Mouse (Mus musculus) cerebellum, adult 18-20 months (tissue): ENCODE measurements around the gene Plcb4.
A peak's percentile ranks its signal among the peaks of the same experiment; 100 is the strongest.

ENCODE experiments used
- DNase-seq, 2 experiments: peaks; one replicate each; pipeline ENCODE4 v3.0.0; 2021

Plcb4 gene

DNA sequence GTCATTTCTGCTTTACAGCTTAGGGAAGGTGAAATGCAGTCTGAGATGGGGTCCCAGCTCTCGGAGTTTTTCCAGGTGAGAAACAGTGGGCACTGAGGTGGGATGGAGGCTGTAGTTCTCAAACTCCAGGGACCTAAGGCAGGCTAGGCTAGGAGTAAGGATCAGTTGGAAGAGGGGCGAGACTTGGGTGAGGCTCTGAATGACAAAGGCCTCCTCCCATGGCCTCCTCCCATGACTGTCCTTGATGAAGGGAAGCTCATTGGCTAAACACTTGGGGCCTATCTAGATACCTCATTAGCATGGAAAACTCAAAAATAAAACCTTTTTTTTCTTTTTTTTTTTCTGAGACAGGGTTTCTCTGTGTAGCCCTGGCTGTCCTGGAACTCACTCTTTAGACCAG lies 198.0 kb downstream of the Plcb4 start:
- no peak for DNase-seq

DNA sequence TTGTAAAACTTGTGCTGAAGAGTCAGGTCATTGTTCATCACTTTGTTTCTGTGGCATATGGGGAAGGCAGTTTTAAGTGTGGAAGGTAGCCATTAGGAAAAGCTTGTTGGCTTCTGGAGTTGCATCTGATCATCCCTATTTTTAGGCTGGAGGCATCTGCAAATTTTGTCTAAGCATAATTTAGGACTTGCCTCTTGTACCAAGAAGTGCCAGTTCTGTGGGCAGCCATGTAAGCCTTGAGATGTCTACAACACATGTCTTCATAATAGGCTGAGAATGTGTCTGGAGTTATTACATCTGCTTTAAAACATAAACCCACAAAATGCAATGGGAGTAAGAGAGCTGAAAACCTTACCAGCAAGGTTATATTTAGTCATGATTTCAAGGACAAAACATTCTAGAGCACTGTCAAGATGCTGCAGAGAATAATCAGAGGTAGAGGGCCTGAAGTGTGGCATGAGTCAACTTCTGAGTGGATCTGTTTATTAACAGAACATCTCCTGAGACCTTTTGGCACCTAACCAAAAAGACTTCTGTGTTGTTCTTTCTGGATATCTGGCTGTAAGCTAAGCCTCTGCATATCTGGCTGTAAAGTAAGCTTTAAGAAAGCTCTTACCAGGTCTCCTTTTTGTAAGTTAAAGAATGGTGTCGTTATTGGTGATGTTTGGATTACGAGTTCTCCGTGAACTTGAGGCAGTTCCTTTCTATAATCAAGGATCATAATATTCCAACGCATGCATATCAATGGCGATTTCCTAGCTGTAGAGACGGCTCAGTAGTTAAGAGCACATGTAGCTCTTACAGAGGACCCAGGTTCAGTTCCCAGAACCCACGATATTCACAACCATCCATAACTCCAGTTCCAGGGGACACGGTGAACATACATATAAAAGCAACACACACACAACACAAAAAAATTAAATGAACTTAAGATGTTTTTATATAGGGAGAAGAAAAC lies 203.0 kb downstream of the Plcb4 start:
- DNase-seq = no peak

DNA sequence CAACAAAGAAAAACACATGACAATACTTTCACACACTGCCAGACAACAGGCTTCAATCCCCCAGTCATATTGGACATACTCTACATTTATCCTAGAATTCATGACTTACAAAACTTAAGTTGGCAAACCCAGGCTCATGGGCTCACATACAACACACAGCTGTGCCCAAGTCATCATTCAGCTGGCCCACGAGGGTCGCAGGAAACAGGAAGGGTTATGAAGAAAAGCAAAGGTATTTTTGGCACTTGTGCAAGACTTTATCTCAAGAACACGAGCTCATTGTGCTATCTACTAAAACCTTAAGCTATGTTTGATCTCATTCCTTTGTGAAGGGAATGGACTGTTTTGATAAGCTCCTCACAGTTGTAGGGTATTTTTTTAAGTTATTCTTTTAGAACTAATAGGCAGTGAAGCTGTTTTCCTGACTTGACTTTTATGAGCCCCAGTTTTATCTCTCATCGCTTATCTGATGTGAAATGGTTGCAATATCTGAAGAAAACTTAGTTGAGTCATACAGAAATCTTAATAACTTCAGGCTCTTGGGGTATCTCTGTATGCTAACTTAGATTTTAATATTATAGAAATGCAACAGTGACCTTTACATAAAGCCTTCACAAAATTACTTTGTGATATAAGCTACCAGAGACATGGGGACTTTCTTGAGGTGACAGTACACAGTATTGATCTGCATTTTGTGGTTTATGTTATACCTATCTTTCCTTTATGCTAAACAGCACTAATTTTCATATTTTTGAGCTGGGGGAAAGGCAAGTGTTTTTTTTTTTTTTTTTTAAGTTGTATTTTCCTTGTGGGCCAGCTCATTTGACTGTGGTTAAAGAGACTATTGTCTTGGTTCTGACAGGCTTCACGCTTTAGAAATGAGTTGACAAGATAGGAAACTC lies 203.9 kb downstream of the Plcb4 start:
- no peak for DNase-seq

DNA sequence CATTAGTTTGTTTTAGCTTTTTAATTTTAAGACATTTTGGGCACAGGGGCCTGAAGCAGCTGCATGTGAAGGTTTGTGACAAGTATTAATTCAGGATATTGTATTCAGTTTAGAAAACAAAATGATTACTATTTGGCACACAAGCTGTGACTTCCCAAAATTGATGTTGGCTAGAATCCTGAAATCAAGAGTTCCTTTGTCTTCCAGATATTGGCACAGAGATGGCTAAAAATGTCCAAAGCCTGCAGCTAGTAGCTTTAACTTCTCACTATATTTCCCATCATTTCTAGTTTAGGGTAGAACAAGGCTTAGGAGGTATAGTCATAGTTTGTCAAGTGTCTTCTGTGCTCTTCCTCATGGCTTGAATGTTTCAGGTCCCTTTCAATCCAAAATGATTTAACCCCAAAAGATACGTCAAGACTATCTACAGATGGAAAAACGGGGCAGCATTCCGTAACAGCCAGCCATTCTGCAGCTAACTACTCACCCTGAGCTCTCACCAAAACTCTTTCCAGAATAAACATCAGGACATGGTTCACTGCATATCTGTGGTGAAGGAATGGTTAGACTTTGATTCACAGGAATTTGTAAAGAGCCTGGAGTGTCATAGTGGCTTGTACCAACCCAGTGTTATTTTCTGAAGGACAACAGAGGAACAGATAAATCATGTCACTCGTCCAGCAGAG lies 204.7 kb downstream of the Plcb4 start:
- no peak for DNase-seq

DNA sequence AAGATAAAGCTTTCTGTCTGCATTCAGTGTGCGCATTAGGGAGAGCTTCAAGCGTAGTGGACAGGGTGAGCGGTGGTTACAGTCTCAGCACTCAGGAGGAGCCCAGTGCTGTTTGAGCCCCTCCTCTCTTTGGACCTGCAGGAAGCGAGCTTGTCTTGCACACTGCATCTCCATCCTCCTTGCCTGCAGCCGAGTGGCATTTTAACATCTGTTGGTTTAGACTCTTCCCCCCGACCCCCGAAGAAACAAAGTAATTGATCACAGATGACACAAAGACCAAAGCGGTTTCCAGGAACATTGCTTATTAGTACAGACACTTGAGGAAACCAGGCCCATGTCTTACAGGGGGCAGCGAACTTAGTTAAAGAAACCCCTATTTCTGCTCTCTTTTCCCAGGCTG lies 207.6 kb downstream of the Plcb4 start:
- DNase-seq = no peak

DNA sequence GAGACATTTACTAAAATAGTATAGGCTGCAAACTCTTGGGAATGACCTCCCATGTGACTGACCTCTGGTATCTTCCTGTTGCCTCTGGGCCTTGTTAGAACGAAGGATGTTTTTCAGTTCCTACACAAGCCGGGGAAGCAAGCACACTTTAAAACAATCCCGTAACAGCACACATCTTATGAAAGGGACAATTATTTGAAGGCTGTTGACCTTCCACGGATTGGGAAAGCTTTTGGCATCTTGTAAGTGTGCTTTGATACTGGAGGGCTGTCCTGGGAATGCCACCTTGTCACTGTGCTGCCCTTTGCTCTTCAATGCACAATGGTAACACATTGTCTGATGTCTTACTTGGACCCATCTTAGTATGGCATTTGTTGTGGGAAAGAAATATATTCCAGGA lies 208.0 kb downstream of the Plcb4 start:
- no peak for DNase-seq

DNA sequence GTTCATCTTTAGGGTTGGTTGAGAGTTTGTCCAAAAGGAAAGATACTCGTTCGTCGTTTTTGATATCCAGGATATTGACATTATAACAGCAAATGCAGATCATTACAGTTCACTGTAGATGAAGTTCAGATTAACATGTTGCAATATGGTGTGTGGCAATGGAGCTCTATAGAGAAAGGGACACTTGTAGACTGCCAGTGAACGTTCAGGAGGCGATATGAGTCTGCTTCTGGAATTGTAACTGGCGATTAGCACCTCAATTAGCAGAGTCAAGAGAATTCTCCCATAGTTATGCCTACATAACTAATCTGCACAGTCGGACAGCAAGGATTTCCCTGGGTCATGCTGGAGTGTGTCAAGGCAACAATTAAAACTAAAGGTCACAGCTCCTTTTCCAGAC lies 210.8 kb downstream of the Plcb4 start:
- DNase-seq = no peak

DNA sequence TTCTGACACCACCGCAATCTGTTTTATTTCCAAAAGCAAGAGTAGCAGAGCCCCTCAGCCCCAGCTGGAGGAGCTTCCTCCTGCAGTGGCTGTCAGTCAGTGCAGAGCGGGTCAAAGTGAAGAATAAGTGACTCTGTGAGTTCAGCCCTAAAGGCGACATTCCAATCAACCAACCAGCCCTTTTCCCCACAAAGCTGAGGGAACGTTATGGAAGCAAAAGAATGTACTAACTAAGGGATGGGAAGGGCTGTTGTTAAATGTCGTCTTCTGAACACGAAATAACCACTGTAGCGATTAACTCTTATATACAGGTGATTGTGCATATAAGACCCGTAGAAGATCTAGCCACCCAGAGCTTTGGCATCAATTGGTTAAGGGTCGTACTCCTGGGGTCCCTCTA lies 214.3 kb downstream of the Plcb4 start:
- no peak for DNase-seq

DNA sequence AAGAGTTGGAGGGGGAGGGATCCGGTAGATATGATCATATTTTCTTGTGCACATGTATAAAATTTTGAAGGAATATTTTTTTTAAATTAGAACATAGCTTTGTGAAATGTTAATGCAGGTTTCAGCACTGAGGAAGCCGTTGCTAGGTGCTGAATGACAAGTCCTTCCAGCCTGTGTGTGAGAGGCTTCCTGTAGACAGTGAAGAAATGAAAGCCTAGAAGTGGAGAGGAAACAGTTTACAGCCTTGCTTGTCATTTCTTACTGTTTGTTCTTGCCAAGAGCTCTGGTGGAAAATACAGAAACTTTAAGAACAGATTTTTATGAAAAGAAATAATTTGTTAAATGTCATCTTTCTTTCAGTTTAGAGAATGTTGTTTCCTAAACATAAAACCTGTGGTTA lies 214.9 kb downstream of the Plcb4 start:
- DNase-seq = no peak

DNA sequence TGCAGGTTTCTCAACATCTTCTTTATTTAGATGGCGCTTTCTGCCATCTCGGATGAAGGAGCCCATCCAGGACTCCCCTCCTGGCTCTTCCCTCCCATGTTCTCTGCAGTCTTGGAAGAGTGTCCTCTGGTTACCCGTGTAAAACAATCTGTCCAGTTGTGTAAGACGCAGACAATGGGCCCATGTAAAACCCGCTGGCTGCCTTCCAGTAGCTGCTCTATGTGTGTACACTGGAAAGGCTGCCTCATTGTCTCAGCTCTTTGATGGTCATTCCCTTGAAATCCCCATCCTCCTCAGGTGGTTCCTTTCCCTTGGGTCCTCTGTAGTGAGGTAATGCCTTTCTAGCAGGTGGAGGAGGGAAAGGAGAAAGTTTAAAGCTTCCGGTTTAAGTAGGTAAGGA lies 216.7 kb downstream of the Plcb4 start:
- DNase-seq = peak in 1 of 2 experiments; percentile 28

DNA sequence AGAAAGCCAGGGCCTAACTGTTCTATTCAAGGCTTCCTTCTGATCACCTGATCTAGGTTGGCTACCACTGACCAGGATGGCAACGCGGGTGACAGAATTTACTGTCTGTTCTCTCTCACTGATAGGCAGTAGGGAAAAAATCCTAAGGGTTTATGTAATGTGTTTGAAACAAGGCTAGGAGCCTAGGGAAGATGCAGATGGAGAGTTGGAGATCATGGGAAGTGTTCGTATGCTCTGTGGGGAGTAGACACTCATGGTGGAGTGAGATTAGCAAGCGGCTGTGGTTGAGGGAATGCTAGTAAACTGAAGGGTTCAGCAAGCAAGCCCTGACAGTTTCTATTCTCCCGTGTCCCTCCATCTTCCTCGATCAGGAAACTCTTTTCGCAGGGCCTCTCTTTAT lies 220.5 kb downstream of the Plcb4 start:
- DNase-seq = no peak

DNA sequence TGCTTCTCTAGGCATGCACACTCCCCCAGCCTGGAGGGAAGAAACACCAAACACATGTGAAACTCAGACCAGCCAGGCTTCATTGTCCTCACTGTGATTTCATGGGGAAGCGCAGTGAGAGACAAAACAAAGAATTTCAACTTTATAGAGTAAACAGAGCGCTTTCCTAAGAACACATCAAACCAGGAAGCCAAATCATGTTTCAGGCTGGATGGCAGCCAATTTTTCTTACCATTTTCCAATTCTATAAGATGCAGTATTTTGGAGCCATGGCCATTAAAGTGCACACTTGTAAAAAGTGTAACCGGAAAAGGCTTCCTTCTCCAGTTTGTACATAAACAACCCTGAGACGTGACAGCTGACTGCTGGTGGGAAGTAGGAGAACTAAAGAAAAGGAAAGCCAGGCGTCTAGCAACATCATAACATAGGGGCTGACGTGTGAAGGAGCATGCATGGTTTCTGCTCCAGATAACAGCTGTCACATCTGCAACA lies 221.5 kb downstream of the Plcb4 start:
- no peak for DNase-seq

DNA sequence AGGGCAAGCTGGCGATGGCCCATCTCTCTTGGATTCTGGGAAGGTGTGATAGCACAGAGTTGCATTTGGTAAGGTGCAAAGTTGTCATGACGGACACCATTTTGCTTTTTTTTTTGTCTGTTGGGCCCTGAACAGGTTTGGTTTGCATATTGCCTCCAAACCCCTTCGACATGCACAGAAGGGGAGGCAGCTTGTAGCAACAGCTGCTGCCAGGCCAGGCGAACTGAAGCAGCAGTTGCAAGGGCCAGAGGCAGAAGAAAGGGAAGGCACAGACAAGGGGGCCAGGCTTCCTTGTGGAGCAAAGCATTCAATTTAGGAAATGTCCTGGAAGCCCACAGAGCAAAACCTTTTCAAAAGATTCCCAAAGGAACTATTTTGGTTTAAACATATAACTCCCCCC lies 224.5 kb downstream of the Plcb4 start:
- DNase-seq = no peak

DNA sequence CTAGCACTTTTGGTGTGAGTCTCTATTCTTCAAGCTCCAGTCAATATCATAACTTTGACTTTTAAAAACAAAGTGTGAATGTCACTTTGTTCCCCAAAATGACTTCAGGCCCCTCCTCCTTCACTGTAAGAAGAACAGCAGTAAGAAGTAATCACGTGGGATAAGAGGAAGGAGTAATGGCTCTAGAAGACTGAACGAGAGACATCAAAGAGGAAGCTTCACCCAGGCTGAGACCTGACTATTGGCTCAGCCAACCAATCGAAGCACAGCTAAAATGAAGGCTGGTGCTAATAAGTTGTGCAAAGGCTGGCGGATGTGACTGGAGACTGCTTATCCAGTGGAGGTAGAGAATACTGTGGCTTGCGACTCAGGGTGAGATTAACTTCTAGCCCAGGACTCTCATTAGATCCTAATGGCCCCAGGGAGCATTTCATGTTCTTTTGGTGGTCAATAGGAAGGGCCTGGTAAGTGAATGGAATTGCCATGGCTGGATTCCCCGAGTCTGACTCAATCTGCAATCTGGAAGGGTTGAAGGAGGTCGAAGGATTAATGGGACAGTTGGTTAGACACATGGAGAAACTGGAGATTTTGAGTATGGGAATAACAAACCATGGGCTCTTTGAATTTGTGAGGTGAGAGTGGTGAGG lies 225.8 kb downstream of the Plcb4 start:
- DNase-seq = no peak

DNA sequence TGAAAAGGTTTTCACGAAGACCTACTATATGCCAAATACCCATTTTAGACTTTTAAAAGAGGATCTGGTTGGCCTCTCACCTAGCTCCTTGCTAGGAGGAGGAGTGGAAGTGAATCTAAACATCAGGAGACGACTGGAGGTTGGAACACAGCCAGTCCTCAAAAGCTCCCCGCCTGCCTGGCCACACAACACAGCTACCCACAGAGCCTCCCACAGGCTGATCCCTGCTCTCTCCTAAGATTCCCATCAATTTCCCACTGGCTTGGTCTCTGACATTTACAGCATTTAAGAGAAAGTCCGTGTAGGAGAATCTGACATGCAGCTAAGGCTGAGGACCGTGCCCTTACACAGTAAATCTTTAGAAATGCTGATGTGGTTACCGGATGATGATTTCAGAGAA lies 226.8 kb downstream of the Plcb4 start:
- DNase-seq = peak; percentile 62 to 64

DNA sequence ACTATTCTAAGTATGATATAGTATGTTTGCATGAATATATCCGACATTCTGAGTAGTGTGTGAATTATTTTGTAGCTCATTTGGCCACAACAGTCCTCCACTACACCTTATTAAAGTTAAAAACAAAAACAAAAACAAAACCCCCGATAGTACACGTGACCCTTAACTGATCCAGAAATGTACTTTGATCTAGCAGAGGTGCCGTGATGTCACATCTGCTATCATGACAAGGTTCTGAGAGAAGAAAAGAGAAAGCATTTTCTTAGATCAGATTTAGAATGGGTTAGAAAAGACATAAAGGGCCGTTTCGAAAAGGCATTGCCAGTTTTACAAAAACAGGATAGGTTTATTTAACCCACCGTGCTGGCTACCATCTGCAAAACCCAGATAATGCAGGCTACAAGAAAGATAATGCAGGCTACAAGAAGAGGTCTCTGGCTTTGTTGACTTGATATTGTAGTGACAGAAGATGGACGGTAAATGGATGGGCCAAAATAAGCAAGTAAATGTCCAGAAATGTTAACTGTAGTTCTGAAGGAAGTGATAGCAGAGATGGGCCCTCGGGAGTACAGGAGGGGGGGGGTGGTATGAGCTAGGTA lies 227.4 kb downstream of the Plcb4 start:
- no peak for DNase-seq

DNA sequence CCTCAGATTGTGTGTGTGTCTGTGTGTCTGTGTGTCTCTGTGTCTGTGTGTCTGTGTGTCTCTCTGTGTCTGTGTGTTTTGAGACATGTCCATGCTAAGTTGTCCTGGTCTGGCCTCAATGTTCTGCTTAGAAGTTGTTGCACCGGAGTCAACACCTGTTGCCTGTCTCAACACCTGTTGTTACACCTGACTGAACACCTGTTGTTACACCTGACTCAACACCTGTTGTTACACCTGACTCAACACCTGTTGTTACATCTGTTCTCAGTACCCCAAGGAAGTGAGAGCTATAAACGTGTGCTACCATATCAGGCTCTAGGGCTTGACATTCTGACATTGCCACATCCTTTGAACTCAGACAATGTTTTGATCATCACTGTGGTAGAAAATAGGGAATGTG lies 229.0 kb downstream of the Plcb4 start:
- no peak for DNase-seq

DNA sequence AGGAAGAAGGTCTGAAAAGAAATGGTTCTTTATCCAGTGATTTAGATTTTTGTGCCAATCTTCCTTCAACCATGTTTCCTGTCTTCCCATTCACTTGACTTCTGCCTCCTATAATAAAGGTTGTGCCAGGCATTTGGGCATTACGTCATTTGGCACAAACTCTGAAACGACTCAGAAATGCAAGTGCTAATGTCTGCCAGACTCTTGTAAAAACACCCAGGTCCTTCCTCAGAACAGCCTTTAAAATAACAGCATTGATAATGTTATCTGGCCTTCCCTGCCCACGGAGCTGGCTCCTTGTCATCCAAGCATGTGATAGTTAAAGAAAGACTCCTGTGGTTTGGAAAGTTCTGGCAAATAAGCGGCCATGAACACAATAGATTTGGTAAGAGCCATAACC lies 229.4 kb downstream of the Plcb4 start:
- DNase-seq = peak; percentile 38 to 52

DNA sequence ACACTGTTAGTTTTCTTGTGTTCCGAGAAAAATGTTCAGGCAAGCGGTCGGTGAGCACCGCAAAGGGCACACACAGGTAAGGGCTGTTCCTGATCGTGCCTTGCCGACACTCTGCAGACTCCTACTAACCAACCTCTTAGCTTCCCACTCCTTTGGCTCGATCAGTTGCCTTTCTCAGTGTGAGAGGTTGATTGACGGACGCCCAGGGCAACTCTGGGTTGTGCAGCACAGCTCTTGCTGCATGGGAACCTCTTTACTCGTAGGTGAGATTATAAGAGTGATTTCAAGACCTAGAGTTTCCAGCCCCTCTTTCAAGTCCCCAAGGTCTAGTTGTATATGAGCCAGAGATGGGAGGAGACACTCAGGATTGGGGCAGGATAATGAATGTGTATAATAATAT lies 230.0 kb downstream of the Plcb4 start:
- DNase-seq = no peak

DNA sequence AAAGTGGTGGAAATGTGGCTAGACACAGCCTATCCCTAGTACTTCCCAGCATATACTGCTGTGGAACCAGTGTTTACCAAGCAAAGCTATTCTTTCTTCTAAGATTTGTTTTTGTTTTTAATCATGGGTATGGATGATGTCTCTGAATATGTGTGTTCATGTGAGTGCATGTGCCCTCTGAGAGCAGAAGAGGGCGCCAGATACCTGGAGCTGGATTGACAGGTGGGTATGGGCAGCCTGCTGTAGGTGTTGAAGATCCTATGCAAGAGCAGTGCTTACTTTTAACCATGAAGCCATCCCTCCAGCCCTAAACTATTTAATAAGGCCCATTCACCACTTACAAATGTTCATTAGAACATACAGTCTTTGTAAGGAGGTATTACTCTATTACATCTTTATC lies 231.3 kb downstream of the Plcb4 start:
- DNase-seq = no peak

DNA sequence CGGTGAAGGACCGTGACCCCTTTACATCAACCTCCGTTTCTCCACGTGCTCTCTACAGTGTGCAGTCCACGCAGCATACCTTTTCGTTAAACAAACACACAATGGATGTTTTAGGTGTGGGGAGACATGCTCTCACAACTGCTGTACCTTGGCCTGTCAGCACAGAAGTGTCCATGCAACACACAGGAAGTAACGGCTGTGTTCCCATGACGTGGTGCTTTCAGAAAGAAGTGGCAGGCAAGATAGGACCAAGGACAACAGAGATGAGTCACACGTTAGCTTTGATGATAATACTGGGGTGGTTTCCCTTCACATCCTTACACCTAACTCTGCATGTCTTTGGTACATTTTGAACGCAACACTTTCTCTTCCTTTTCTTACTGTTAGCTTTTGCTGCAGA lies 232.3 kb downstream of the Plcb4 start:
- DNase-seq = no peak

DNA sequence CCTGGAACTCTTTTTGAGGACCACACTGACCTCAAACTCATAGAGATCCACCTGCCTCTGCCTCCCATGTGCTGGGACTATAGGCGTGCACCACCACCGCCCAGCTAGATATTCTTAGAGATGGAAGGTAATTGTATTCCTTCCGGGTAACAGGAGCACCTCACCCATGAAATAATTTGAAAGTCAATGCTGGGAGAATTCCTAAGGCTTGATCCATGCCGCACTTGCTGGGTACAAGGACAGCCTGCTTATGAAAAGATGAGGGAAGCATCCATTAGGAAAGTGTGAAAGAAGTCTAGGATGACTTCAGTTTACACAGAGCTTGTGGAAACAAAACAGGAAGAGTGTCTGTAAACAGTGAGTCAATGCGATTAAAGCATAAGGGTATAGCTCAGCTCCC lies 232.9 kb downstream of the Plcb4 start:
- DNase-seq = no peak
